Mouse (Mus musculus): ENCODE results near the gene Srsf6. TPM values are rescaled to one million over a fixed set of nuclear protein-coding genes. Genes with fewer than 3 reads are reported as not detected.

Gene Srsf6
- polyA plus RNA-seq, 1 experiment from 2014 or later = 175 TPM

DNA sequence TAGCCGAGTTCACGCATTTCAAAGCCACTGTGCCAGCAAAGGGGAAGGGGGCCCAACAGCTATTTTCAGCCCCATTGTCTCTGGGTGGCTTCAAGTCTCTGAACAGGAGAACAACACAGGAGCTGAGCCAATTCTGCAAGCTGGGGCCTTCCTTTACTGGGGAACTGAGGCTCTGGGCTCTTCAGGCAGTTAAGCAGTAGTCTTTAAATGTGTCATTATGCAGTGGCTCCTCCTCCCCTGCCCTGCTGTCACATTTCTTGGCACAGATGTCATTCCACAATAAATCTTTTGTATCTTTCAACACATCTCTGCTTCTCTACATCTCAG is 30.8 kb upstream of the Srsf6 start:
- whole genome bisulfite sequencing = 16% methylated on average over 2 of the region's 2 CpGs
- H3K4me2 ChIP-seq (ENCODE audit: low read length) = no peak overlapping the region
- no peaks in the 10 kb centered on the region for H3K27me3 ChIP-seq (ENCODE audit: control insufficient read depth, insufficient read depth, low read length)
- peaks cover 6% of the 10 kb centered on the region; the same call in 1 of the 2 replicates for H3K4me1 ChIP-seq (ENCODE audit: control insufficient read depth, insufficient read depth, low read length)
- ATAC-seq (ENCODE audit: low FRiP score, low TSS enrichment) (no peak), DNase-seq (peak; percentile 41)
- no peaks in the 10 kb centered on the region for H3K9me3 ChIP-seq (ENCODE audit: control insufficient read depth, low read length)
- H3K9ac ChIP-seq (replicated peaks; ENCODE audit: low read length) = no peak overlapping the region
- no peaks in the 10 kb centered on the region for H3K36me3 ChIP-seq (ENCODE audit: control insufficient read depth, insufficient read depth, low read length)
- 0 out of 2 replicates have a peak overlapping the region, but pooled peaks have one; percentile 1 for H3K27ac ChIP-seq (replicated peaks; ENCODE audit: low read depth, low read length)
- no peak overlapping the region for H3K4me3 ChIP-seq (replicated peaks; ENCODE audit: low read depth, low read length)

DNA sequence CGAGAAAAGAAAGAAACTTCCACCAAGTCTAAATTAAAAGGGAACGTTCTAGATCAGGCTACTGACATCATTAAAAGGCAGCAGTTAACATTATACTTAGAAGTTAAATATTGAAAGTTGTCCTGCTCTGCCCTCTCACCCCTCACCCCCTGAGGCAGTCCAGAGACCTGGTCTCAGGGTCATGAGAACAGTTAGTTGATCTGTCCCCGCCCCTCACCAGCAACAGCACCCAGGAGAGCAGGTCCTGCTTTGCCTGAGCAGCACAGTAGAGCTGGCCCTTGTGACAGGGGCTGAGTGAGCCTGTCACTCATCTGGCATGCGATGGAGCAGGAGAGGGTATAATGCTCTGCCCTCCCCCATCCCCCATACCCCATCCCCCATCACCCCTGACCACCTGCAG is 25.4 kb upstream of the Srsf6 start:
- Histone ChIP-seq H3K4me2 (ENCODE audit: low read length) (no peak overlapping the region), H3K27me3 (ENCODE audit: control insufficient read depth, insufficient read depth, low read length) (no peaks in the 10 kb centered on the region), H3K4me1 (ENCODE audit: control insufficient read depth, insufficient read depth, low read length) (no peaks in the 10 kb centered on the region), H3K9ac (replicated peaks; ENCODE audit: low read length) (no peak overlapping the region), H3K27ac (replicated peaks; ENCODE audit: low read depth, low read length) (no peak overlapping the region), H3K9me3 (ENCODE audit: control insufficient read depth, low read length) (no peaks in the 10 kb centered on the region), H3K36me3 (ENCODE audit: control insufficient read depth, insufficient read depth, low read length) (no peaks in the 10 kb centered on the region), H3K4me3 (replicated peaks; ENCODE audit: low read depth, low read length) (no peak overlapping the region)
- WGBS = 84% methylated on average over 4 of the region's 4 CpGs
- no peak for DNase-seq
- no peak for ATAC-seq (ENCODE audit: low FRiP score, low TSS enrichment)

- DNase-seq (peak; percentile 41), ATAC-seq (ENCODE audit: low FRiP score, low TSS enrichment) (no peak)
- 39% methylated on average over 16 of the region's 16 CpGs for WGBS
- H3K27ac ChIP-seq (replicated peaks; ENCODE audit: low read depth, low read length) = no peak overlapping the region
- H3K9ac ChIP-seq (replicated peaks; ENCODE audit: low read length) = peak overlapping the region; percentile 20; the same call in 1 of the 2 replicates
- 0 out of 2 replicates have a peak overlapping the region, but pooled peaks have one; percentile 15 for H3K4me2 ChIP-seq (ENCODE audit: low read length)
- no peaks in the 10 kb centered on the region for H3K27me3 ChIP-seq (ENCODE audit: control insufficient read depth, insufficient read depth, low read length)
- H3K36me3 ChIP-seq (ENCODE audit: control insufficient read depth, insufficient read depth, low read length) = no peaks in the 10 kb centered on the region
- H3K4me3 ChIP-seq (replicated peaks; ENCODE audit: low read depth, low read length) = no peak overlapping the region
- no peaks in the 10 kb centered on the region for H3K4me1 ChIP-seq (ENCODE audit: control insufficient read depth, insufficient read depth, low read length)
- no peaks in the 10 kb centered on the region for H3K9me3 ChIP-seq (ENCODE audit: control insufficient read depth, low read length)
These were observed 23.3 kb upstream of the Srsf6 start for GRCm38 (mm10) chr2:162908052-162908491.

DNA sequence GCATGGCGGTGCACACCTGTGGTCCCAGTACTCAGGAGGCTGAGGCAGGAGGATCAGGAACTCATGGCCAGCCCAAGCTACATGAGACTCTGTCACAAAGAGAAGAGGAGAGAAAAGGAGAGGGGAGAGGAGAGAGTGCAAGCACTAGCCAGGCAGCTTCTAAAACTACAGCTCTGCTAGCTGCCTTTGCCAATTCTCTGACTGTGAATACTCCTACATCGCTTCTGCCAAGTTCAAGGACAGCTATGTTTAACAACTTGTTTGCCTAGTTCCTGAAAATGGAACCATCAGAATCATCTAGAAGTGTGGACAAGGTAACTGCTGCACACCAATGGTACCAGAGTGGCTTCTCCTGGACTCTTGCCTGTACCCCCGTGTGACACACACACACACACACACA is 17.3 kb upstream of the Srsf6 start:
- no peaks in the 10 kb centered on the region; the same call in 1 of the 2 replicates for H3K9me3 ChIP-seq (ENCODE audit: control insufficient read depth, low read length)
- no peak overlapping the region for H3K9ac ChIP-seq (replicated peaks; ENCODE audit: low read length)
- H3K4me2 ChIP-seq (ENCODE audit: low read length) = no peak overlapping the region
- ATAC-seq (ENCODE audit: low FRiP score, low TSS enrichment) = no peak
- H3K4me3 ChIP-seq (replicated peaks; ENCODE audit: low read depth, low read length) = no peak overlapping the region
- 77% methylated on average over 3 of the region's 3 CpGs for WGBS
- no peak overlapping the region for H3K27ac ChIP-seq (replicated peaks; ENCODE audit: low read depth, low read length)
- DNase-seq = no peak
- H3K27me3 ChIP-seq (ENCODE audit: control insufficient read depth, insufficient read depth, low read length) = no peaks in the 10 kb centered on the region
- no peaks in the 10 kb centered on the region for H3K4me1 ChIP-seq (ENCODE audit: control insufficient read depth, insufficient read depth, low read length)
- no peaks in the 10 kb centered on the region for H3K36me3 ChIP-seq (ENCODE audit: control insufficient read depth, insufficient read depth, low read length)

- H3K27me3 ChIP-seq (ENCODE audit: control insufficient read depth, insufficient read depth, low read length) = no peaks in the 10 kb centered on the region
- WGBS = 48% methylated on average over 2 of the region's 2 CpGs
- ATAC-seq (ENCODE audit: low FRiP score, low TSS enrichment) = no peak
- DNase-seq = peak; percentile 78
- no peak overlapping the region for H3K27ac ChIP-seq (replicated peaks; ENCODE audit: low read depth, low read length)
- H3K4me1 ChIP-seq (ENCODE audit: control insufficient read depth, insufficient read depth, low read length) = no peaks in the 10 kb centered on the region
- no peak overlapping the region for H3K9ac ChIP-seq (replicated peaks; ENCODE audit: low read length)
- no peaks in the 10 kb centered on the region for H3K36me3 ChIP-seq (ENCODE audit: control insufficient read depth, insufficient read depth, low read length)
- H3K4me2 ChIP-seq (ENCODE audit: low read length) = no peak overlapping the region
- no peaks in the 10 kb centered on the region; the same call in 1 of the 2 replicates for H3K9me3 ChIP-seq (ENCODE audit: control insufficient read depth, low read length)
- H3K4me3 ChIP-seq (replicated peaks; ENCODE audit: low read depth, low read length) = no peak overlapping the region
These were observed 16.8 kb upstream of the Srsf6 start for GRCm38 (mm10) chr2:162914519-162914918.

DNA sequence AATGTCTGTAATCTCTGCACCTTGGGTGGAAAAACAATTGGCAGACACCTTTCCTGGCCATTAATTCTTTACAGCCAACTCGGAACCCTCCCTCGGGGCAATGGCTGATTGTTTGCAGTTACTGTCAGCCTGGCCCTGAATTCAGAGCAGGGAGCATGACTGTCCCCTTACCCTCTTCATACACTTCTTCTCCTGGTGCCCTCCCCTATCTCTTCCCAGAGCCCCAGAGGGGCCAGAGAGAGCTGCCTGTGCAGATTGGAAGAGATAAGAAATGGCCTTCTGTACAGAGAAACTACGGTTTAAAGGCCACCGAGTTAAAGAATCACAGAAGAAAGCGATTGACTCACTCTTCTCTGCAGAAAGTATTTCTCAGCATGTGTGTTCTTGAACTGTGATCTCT is 11.4 kb upstream of the Srsf6 start:
- H3K4me2 ChIP-seq (ENCODE audit: low read length) = no peak overlapping the region
- no peaks in the 10 kb centered on the region for H3K4me1 ChIP-seq (ENCODE audit: control insufficient read depth, insufficient read depth, low read length)
- H3K9me3 ChIP-seq (ENCODE audit: control insufficient read depth, low read length) = no peaks in the 10 kb centered on the region; the same call in 1 of the 2 replicates
- H3K27ac ChIP-seq (replicated peaks; ENCODE audit: low read depth, low read length) = no peak overlapping the region
- no peak overlapping the region for H3K9ac ChIP-seq (replicated peaks; ENCODE audit: low read length)
- WGBS = 87% methylated on average over 5 of the region's 5 CpGs
- DNase-seq (no peak), ATAC-seq (ENCODE audit: low FRiP score, low TSS enrichment) (no peak)
- H3K36me3 ChIP-seq (ENCODE audit: control insufficient read depth, insufficient read depth, low read length) = no peaks in the 10 kb centered on the region
- no peak overlapping the region for H3K4me3 ChIP-seq (replicated peaks; ENCODE audit: low read depth, low read length)
- H3K27me3 ChIP-seq (ENCODE audit: control insufficient read depth, insufficient read depth, low read length) = no peaks in the 10 kb centered on the region

DNA sequence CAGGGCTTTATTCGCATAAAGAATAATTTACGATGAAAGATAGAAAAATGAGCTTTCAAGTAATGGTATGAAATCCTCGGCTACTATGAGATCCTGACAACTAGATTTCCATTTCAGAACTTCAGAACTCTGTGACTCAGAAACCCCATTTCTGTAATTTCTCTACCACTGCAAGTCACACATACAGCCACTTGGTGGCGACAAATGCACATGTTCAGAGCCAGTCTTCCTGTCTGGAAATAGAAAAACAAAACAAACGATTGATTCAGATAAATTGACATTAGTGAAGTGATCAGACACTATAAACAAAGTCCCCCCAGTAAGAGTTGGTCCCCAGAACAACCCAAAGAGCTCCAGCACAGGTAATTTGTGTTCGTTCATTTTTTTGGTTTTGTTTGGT is 9.1 kb upstream of the Srsf6 start:
- WGBS = 16% methylated on average over 6 of the region's 6 CpGs
- H3K27ac ChIP-seq (replicated peaks; ENCODE audit: low read depth, low read length) = no peak overlapping the region
- DNase-seq (peak; percentile 85), ATAC-seq (ENCODE audit: low FRiP score, low TSS enrichment) (no peak)
- no peak overlapping the region for H3K4me2 ChIP-seq (ENCODE audit: low read length)
- no peak overlapping the region for H3K9ac ChIP-seq (replicated peaks; ENCODE audit: low read length)
- H3K4me1 ChIP-seq (ENCODE audit: control insufficient read depth, insufficient read depth, low read length) = no peaks in the 10 kb centered on the region
- H3K9me3 ChIP-seq (ENCODE audit: control insufficient read depth, low read length) = no peaks in the 10 kb centered on the region; the same call in 1 of the 2 replicates
- no peaks in the 10 kb centered on the region for H3K36me3 ChIP-seq (ENCODE audit: control insufficient read depth, insufficient read depth, low read length)
- no peaks in the 10 kb centered on the region for H3K27me3 ChIP-seq (ENCODE audit: control insufficient read depth, insufficient read depth, low read length)
- H3K4me3 ChIP-seq (replicated peaks; ENCODE audit: low read depth, low read length) = no peak overlapping the region

DNA sequence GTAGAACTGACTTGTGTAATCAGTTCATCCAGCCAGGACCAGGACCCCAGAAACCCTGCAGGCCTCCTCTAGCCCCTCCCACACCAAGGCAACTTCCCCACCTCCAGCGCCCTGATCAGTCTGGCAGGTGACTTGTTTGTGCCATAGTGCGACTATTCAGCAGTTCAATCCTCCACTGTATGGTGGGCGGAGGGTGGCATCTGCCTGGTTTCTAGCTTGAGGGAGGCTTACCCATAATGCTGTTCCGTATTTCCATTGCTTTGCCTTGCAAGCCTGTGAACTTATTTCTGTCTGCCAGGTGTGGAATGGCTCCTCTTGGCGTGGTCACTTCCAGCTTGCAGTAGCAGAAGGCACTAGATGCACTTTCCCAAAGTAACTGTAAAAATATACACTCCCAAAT is 8.5 kb upstream of the Srsf6 start:
- Histone ChIP-seq H3K4me2 (ENCODE audit: low read length) (no peak overlapping the region), H3K4me1 (ENCODE audit: control insufficient read depth, insufficient read depth, low read length) (no peaks in the 10 kb centered on the region), H3K27me3 (ENCODE audit: control insufficient read depth, insufficient read depth, low read length) (no peaks in the 10 kb centered on the region), H3K27ac (replicated peaks; ENCODE audit: low read depth, low read length) (no peak overlapping the region), H3K4me3 (replicated peaks; ENCODE audit: low read depth, low read length) (no peak overlapping the region), H3K9me3 (ENCODE audit: control insufficient read depth, low read length) (no peaks in the 10 kb centered on the region; the same call in 1 of the 2 replicates), H3K36me3 (ENCODE audit: control insufficient read depth, insufficient read depth, low read length) (no peaks in the 10 kb centered on the region), H3K9ac (replicated peaks; ENCODE audit: low read length) (no peak overlapping the region)
- ATAC-seq (ENCODE audit: low FRiP score, low TSS enrichment) = no peak
- WGBS = 82% methylated on average over 5 of the region's 5 CpGs
- DNase-seq = no peak

DNA sequence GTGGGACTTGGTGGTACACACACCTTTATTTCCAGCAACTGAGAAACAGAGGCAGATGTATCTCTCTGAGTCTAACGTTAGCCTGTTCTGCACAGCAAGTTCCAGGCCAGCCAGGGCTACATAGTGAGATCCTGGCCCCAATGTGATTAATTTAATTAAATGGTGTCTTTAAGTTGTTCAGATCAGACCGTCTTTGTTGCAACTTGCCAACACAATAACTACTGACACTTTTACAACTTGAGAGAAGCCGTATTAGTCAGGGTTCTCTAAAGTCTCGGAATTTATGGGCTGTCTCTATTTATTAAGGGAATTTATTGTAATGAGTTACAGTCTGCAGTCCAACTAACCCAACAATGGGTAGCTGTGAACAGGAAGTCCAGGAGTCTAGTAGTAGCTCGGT is 7.2 kb upstream of the Srsf6 start:
- H3K4me3 ChIP-seq (replicated peaks; ENCODE audit: low read depth, low read length) = no peak overlapping the region
- H3K4me2 ChIP-seq (ENCODE audit: low read length) = no peak overlapping the region
- WGBS = 83% methylated on average over 5 of the region's 5 CpGs
- no peak overlapping the region for H3K9ac ChIP-seq (replicated peaks; ENCODE audit: low read length)
- H3K27me3 ChIP-seq (ENCODE audit: control insufficient read depth, insufficient read depth, low read length) = no peaks in the 10 kb centered on the region
- DNase-seq (no peak), ATAC-seq (ENCODE audit: low FRiP score, low TSS enrichment) (no peak)
- H3K9me3 ChIP-seq (ENCODE audit: control insufficient read depth, low read length) = no peaks in the 10 kb centered on the region
- no peaks in the 10 kb centered on the region for H3K4me1 ChIP-seq (ENCODE audit: control insufficient read depth, insufficient read depth, low read length)
- no peaks in the 10 kb centered on the region for H3K36me3 ChIP-seq (ENCODE audit: control insufficient read depth, insufficient read depth, low read length)
- H3K27ac ChIP-seq (replicated peaks; ENCODE audit: low read depth, low read length) = no peak overlapping the region
